Mouse (Mus musculus) heart, adult 10 weeks (tissue): ENCODE measurements around the gene Ifrd1. TPM values are rescaled to one million over a fixed set of nuclear protein-coding genes. Genes with fewer than 3 reads are reported as not detected.

Source experiments
- polyA plus RNA-seq: library from polyadenylated mRNA; stranded (reverse); fragments of 350-450 nt; fragmentation: Illumina TruSeq; extraction: RNeasy Lipid Tissue Mini Kit (QIAGEN cat#74804); gene quantifications from one replicate; pipeline ENCODE4 v1.2.3, GENCODE M21; 2014; ENCODE audit warnings: low read depth, low replicate concordance

Gene Ifrd1
- polyA plus RNA-seq = 89.1 TPM

GRCm38 (mm10) chr12:40248454-40249180 lies at the start of gene Ifrd1:
TSS of gene Ifrd1 (minus strand) at chr12:40248504.

GRCm38 (mm10) chr12:40199302-40199701 lies 49.0 kb downstream of the Ifrd1 start, which contains the start of gene Lsmem1:
TSS of gene Lsmem1 (minus strand) at chr12:40199490.

Other genes starting within 250 kb of the Ifrd1 start
- gene Arl4a, start 210.5 kb downstream of the Ifrd1 start, polyA plus RNA-seq = 32.1 TPM
- 2.2 TPM for gene Scin, start 114.3 kb downstream of the Ifrd1 start, polyA plus RNA-seq
- 45.9 TPM for gene Lsmem1, start 49.0 kb downstream of the Ifrd1 start, polyA plus RNA-seq
- 15.0 TPM for gene Zfp277, start 197.4 kb upstream of the Ifrd1 start, polyA plus RNA-seq
- gene Dock4, start 197.4 kb upstream of the Ifrd1 start, polyA plus RNA-seq = 5.7 TPM